Mouse (Mus musculus) mouse embryonic stem cell (cell line): ENCODE results near the gene Ptbp3.

ENCODE experiments used
- in situ Hi-C, 2 experiments: fragments of 300-500 bp; cut with MboI; formaldehyde crosslinking; loops; 1 replicate in 1 of 2; 3 replicates in 1 of 2; pipeline ENCODE4 v1.14.3; 2019 to 2020; ENCODE audit warnings: low sequenced_read_pairs in 2 of 2, low pct_unique_long_range_greater_than_20kb in 1 of 2, mixed read lengths in 1 of 2; ENCODE audit not compliant: unreplicated experiment in 1 of 2

Ptbp3 gene

DNA sequence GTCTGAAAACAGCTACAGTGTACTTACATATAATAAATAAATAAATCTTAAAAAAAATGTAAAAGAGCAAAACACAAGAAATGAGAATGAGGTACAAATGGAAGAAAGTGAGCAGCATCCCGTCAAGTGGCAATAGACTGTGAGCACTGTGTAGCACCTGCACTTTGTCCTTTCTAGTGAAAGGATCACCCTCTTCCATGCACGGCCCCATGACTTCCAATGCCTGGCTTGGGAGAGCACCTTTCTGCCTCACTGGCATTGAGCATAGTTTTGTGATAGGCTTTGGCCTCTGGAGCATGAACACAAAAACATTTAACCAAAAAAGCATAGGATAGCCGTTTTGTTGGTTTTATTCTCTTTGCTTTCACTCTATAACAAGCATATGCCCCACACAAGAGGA lies 21.7 kb downstream of the Ptbp3 start:
- in situ Hi-C loops, result no loop called here

GRCm38 (mm10) chr4:59526728-59527127 lies 22.4 kb downstream of the Ptbp3 start:
- in situ Hi-C loops, result no loop called here

GRCm38 (mm10) chr4:59524875-59525274 lies 24.3 kb downstream of the Ptbp3 start:
- in situ Hi-C loops, result no loop called here

- in situ Hi-C loops, result no loop called here
Observed at GRCm38 (mm10) chr4:59510321-59510720, 38.8 kb downstream of the Ptbp3 start.

DNA sequence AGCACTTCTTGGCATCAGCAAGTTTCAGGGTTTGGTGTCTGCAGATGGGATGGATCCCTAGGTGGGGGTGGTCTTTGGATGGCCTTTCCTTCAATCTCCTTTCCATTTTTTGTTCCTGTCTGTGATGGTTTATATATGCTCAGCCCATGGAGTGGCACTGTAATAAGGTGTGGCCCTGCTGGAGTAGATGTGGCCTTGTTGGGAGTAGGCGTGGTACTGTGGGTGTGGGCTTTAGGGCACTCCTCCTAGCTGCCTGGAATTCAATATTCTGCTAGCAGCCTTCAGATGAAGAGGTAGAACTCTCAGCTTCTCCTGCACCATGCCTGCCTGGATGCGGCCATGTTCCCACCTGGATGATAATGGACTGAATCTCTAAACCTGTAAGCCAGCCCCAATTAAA lies 39.6 kb downstream of the Ptbp3 start:
- in situ Hi-C loops, result no loop called here

DNA sequence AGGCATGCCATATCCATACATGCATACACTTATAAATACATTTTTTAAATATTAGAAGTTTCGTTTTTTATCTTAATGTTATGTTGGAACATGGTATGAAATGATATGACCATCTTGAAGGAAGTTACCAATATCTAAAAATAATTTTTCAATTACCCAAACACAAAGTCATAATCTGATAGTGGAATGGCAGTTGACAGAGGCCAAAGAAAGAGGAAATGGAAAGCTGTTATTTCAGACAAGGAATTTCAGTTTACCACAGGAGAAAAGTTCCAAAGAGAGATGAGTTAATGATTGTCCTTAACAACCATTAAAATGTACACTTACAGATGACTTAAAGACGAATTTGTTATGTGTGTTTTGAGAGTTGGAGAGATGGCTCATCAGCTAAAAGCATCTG lies 41.4 kb downstream of the Ptbp3 start:
- in situ Hi-C loops, result no loop called here

GRCm38 (mm10) chr4:59506704-59507103 lies 42.5 kb downstream of the Ptbp3 start:
- in situ Hi-C loops, result no loop called here

- in situ Hi-C loops, result no loop called here
Observed at GRCm38 (mm10) chr4:59505481-59505880, 43.7 kb downstream of the Ptbp3 start.

DNA sequence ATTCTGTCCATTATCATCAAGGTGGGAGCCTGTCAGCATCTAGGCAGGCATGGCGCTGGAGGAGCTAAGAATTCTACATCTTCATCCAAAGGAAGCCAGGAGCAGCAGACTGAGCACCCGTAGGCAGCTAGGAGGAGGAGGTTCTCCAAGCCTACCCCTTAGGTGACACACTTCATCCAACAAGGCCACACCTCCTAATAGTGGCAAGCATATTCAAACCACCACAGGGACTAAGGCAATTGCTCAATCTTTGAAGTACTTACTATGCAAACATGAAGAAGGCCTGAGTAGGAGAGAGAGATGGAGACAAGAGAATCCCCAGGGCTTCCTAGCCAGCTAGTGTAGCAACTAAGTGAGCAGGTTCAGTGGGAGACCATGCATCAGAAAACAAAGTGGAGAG lies 58.1 kb downstream of the Ptbp3 start:
- in situ Hi-C loops, result no loop called here

GRCm38 (mm10) chr4:59471306-59471705 lies 77.9 kb downstream of the Ptbp3 start:
- in situ Hi-C loops, result no loop called here

GRCm38 (mm10) chr4:59465449-59465848 lies 83.7 kb downstream of the Ptbp3 start:
- in situ Hi-C loops, result no loop called here

GRCm38 (mm10) chr4:59464661-59465060 lies 84.5 kb downstream of the Ptbp3 start:
- in situ Hi-C loops, result no loop called here

DNA sequence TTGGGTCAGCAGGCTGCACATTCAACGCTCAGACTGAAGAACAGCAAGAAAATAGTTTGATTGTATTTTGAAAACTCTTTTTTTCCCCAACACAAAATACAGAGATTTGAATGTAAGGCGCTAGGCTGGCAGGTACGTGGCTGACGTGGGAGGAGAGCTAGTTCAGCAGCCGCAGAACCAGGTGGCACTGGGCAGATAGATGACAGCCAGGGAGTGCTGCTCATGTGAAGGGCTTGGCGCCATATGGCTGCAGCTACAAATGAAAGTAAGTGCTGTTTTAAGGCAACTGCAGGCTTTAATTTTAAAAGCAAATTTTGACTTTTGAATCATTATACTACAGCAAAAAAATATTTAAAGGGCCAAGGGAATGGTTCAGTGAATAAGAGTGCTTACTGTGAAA lies 86.7 kb downstream of the Ptbp3 start:
- in situ Hi-C loops, result no loop called here

GRCm38 (mm10) chr4:59461116-59461727 lies 87.9 kb downstream of the Ptbp3 start:
- in situ Hi-C loops, result no loop called here

GRCm38 (mm10) chr4:59459216-59459955 lies 89.8 kb downstream of the Ptbp3 start:
- in situ Hi-C loops, result no loop called here

GRCm38 (mm10) chr4:59457941-59458340 lies 91.2 kb downstream of the Ptbp3 start:
- in situ Hi-C loops, result no loop called here

- in situ Hi-C loops, result no loop called here
Observed at GRCm38 (mm10) chr4:59457091-59457490, 92.1 kb downstream of the Ptbp3 start.

DNA sequence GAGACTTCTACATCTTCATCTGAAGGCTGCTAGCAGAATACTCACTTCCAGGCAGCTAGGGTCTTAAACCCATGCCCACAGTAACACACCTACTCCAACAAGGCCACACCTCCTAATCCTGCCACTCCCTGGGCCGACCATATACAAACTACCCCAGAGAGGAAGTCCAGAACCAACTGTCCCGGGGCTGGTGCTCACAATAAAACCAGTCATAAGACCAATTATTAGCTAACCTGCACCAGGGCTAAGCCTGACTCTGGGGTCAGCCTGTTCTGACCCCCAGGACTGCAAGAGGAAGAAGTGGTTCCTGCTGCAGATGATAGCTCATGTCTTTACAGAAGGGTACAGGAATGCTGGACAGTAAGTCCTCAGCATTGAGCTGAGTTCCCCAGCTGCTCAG lies 93.7 kb downstream of the Ptbp3 start:
- in situ Hi-C loops, result no loop called here

DNA sequence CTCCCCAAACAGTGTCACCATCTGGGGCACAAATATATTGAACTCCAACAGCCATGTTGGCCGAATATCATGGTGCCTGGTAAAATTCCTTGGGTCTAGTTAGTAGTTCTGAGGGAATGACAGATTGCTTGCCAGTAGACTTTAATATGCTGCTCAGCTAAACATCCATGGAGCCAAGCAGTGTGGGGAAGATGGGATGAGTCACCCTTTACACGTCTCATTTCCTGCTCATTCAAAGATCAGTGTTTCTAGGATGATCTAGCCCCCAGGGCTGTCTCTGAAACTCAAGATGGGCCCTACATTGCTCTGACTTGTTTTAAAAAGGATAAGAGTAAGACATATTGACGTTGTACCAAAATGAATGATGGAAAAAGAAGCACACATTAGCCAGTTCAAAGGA lies 95.1 kb downstream of the Ptbp3 start:
- in situ Hi-C loops, result no loop called here

GRCm38 (mm10) chr4:59452503-59452933 lies 96.6 kb downstream of the Ptbp3 start:
- in situ Hi-C loops, result no loop called here
